Mouse (Mus musculus): Measurements from ENCODE around the gene Irf4.

Irf4 gene

DNA sequence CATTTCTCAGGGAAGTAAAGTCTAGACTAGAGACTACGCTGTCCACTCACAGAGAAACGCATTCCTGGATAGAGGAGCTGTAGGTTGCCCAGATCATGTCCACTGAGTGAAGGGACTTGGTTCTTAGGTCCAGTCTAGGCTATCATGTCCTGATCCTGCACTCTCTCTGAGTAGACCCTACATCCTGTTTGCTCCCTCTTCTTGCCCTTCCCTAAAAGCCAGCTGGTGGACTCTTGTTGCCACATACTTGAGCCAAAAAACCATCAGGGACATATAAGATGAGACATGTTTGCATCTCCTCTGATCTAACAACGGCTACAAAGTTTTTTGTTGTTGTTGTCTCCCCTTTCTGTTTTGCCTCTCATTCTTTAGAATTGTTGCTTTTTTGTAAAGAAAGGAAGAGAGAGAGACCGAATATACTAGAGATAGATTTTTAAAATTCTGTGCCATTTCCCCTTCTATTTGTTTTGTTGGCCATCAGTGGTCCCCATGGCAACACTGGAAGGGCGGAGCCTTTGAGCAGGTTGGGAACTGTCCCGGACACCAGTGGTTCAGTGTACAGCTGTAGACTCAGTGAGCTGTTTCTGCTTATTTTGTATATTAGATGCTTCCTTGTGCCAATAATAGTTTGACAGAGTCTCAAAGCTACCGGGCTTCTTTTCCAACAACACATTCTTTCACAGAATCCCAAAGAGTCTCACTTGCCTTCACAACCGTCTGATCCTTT, 15.2 kb downstream of the Irf4 start:
- DNase-seq: peak; percentile 83

DNA sequence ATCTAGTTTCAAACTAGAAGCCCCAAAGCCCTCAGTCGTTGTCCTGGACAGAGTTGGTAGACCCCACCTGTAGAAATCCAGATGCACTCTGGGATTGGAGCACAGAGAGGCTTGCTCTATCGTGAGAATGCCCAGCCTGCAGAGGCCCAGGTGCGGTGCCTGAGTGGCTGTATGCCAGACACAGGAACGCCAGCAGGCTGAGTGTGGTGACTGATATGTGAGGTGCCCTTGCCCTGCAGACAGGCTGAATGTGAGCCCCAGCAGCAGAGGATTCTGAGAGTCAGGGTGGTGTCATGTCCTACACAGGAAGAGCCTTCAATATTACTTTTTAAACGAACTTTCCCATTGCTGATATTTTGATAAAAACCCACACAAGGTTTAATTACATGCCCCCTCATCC, 16.9 kb downstream of the Irf4 start:
- no peak for DNase-seq

DNA sequence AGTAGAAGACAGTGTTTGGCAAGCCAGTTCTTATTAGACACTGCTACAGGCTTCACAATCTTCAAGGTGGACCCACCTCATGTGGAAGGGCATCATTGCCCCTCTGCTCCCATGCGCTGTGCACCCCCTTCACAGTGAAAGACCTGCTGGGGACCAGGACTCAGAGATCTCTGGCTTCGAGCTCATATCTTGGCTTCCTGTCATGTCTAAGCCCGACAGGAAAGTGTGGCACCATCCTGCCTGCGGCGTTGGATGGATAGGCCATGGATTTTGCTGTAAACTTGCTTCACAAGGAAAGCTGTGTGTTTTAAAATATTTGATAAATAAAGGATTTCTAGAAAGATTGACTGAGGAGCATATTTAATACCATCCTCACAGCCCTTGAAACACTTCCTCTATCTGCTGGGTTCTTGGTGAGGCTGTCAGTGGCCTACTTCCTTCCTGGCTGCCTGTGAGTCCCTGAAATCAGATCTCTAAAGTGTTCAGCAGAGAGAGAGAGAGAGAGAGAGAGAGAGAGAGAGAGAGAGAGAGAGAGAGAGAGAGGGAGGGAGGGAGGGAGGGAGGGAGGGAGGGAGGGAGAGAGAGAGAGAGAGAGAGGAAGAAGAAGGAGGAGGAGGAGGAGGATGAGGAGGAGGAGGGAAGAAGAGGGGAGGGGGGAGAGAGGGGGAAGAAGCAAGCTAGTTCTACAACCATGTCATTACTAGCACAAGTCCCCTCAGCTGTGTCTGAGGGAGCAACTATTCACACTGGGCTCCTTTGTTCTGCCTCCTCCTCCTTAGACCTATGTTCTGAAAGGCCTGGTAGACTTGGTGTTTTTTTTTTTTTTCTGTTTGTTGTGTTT, 17.8 kb downstream of the Irf4 start:
- DNase-seq: no peak

DNA sequence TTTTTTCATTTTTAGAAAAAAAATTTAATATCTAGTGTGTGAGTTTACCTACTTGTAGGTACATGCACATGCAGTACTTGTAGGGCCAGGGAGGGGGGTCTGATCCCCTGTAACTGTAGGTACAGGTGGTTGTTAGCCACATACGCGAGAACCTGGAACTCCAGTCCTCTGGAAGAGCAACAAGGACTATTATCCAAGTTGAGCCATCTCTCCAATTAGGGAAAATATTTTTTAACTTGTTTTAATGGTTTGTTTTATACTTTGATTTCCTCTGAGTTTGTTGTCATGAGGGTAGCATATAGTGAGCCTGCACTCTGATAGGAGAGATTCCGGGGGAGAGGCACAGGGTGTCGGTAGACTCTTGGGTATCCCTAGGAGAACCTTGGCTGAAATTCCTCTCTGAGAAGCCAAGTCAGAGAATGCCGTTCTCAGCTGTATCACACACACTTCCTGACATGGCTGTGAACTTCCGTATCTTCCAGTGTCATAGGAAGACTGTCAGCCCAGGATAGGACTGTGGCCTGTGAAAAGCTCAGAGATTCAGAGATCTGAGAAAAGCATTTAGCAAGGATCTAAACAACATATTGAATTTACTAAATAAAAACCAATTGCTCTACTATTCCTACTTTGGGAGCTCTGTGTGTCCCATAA, 18.6 kb downstream of the Irf4 start:
- DNase-seq: no peak

DNA sequence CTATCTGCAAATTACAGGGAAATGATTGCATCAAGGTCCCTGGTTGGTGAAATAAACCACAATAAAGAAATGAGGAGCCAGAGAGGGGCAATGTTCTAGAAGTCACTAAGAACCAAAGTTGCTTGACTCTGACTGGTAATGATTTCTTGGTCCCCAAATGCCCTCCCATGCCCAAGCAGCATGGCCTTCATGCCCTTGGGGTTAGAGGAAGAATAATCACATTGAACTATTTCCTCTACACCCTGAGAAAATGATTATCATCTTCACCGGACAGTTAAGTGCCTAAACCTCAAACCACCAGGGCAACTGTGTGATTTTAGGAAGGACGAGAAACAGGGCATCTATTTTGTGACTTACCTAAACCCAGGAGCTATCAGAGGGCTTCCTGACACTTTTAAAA, 27.0 kb downstream of the Irf4 start:
- DNase-seq: no peak

DNA sequence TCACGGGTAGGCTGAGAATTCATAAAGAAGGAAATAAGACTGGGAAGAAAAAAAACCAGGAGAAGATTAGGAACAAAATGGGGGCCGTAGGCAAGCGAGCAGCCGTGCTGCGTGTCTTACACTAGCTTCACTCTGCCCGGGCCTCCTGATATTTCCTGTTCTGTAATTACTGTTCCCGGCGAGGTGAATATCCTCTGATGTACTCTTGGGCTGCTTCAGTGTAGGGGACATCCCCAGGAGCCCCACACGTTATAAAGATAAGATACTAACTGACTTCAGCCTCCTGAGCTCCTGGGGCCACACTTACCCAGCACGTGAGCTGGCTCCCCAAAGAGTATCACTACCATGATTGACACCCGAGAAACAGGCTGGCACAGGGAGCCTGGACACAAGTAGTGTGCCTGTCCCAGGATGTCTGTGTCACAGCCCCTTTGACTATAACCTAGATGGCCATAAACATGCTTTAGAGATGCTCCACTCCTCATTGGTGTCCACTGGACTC, 28.7 kb downstream of the Irf4 start:
- DNase-seq: no peak

DNA sequence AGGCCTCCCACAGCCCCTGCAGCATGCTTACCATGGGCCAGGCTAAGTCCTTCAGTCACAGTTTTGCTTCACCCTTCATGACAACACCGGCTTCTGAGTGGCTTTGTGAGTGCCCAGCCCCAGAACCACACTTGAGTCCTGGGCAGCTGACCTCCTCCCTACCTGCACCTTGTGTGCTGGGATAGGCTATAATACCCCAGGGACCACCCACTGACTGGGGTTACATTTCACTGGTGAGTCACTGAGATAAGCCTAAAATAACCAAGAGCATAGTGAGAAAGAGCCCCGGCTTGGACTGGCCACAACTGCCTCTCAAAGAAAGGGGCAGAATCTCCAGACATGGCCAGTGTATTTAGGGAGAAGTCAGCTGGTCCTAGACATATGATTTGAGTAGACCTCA, 32.9 kb downstream of the Irf4 start:
- DNase-seq: no peak

DNA sequence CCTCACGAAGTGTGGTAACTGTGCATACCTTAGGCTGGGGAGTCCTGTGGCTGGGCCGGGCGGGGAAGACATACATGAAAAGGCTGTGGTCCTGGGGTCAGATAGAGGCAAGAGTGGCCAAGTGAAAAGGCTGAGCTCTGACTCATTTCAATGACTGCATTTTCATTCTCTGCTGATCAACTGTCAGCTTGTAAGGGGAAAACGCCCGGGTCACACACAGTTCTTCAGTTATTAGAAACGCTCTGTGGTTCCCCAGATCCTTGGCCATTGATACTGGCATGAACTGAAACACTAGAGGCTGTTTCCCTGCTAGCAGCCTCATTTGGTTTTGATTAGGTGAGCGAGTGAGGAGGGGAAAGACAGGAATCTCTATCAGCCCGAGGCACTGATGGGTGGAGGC, 33.4 kb downstream of the Irf4 start:
- no peak for DNase-seq

DNA sequence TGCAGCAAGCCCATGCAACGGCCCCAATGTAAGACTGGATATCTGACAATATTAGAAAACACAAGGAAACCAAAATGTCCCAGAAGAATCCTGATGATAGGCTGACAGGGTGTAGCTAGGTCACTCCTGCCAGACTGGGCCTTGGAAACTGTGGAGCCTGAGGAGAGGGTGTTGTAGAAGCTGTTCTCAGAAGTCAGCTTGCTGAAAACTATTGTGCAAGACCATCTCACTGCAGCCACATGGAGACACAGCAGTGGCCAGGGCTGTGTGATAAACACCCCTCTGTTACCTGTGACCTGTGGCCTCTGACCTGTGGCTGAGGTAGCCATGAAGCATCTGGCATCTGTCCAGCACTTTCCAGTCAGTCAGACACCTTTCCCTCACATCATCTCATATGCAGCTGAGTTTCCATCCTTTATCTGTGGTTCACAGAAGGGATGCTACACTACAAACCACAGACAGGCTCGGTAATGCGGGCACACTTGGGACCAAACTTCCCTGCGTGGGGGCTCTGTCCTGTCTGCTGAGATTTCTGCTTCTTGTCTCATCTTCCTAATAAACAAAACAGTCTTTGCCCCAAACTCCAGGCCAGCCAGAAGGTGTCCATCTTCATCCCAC, 36.5 kb downstream of the Irf4 start:
- DNase-seq: peak; percentile 26

DNA sequence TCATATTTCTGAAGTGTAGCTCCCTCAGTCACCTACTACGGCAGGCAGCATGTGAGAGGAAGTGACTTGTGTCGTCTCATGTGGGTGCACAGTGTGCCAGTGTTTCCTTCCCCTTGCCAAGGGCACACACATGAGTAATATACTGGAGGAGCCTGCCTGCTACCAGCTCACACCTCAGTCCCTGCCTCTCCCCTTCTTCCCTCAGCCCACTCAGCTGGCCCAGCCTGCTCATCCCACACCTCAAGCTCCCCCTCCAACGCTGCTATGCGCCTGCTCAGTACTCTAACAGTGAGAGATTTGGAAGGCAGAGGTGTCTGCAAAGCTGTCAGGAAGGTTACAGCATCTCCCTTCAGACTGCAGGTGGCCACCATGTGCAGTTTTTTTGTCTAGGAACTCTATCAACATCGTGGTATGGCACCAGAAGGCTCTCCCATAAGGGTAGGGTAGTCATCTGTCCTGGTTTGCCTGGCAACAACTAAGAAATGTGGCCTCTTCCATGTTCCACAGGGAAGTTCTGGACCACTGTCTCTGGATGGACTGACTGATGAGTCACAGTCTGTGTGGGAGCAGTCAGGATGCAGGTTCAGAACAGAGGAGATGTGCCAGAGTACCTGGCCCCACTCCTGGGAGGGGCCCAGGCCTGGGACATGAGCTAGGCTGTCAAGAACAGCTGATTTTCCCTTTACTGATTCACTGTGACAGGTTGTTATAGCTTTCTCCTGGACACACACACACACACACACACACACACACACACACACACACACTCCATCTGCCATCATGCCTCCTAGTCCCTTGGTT, 37.4 kb downstream of the Irf4 start:
- DNase-seq: peak; percentile 38

DNA sequence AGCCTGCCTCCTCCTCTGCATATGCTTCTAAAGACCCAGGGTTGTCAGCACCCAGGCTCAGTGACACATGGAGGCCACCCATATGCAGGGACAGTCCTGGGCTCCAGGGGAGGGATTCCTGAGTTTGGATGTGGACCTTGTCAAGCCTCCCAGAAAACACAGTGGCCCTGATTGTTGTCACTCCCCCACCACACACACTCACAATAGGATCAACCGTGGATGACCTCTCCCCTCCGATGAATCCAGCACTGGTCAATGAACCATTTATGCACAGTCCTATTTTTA, 38.0 kb downstream of the Irf4 start:
- DNase-seq: no peak

DNA sequence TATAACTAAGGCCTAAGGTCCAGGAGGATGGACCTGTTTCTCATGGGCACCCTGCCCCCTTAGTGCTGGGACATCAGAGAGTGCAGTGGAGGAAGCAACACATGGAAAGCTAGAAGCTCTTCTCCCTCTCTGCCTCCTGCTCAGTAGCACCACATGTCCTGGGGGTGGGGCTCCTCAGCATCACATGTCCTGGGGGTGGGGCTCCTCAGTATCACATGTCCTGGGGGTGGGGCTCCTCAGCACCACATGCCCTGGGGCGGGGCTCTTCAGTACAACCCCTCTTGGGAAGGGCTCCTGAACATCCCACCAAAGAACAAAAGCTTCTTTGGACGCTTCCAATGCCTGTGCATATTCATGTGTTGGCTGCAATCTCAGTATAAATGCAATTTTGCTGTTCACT, 38.5 kb downstream of the Irf4 start:
- no peak for DNase-seq

DNA sequence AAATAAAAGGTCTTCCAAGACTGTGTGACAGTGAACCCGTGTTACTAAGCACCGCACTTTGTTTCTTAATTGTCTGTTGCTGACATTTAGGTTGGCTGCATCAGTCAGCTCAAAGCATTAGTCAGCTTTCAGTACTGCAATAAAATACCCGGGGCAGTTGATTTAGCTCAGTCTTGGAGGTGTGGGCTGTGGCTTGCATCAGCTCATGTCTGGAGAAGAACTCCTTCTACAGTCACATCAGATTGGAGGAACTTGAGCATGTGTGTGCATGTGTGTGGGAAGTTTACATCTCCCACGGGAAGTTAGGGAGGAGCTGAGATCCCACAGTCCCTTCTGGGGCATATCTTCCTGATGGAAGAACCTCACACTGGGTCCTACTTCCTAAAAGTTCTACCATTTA, 38.9 kb downstream of the Irf4 start:
- no peak for DNase-seq

DNA sequence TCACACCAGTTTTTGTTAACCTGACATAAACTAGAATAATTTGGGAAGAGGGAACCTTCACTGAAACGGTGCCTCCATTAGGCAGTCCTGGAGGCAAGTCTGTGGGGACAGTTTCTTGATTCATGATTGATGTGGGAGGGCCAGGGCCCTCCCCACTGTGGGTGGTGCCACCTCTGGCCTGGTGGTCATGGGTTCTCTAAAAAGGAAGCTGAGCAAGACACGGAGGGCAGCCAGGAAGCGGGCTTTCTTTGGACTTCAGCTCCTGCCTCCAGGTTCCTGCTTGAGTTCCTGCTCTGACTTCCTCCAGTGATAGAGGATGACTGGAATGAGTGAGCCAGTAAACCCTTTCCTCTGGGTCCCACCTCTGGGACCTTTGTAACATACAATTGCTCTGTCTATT, 39.4 kb downstream of the Irf4 start:
- no peak for DNase-seq

DNA sequence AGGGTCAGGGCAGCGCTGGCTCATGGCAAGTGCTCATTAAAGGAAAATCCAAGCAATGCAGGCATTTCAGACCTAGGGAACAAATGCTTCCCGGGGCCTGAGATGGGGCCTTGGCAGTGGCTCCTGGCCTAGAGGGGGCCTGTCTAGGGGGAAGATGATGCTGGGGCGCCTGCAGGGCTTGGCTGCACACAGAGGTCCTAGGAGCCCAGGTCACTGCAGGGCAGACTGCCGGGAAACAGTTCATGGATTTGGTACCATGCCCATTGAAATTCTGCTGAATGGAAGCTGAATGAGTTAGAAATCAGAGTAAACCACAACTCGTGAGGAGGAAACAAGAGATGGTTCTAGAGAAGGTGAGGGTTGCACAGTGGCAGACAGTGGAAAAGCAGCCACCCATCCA, 41.0 kb downstream of the Irf4 start:
- no peak for DNase-seq

DNA sequence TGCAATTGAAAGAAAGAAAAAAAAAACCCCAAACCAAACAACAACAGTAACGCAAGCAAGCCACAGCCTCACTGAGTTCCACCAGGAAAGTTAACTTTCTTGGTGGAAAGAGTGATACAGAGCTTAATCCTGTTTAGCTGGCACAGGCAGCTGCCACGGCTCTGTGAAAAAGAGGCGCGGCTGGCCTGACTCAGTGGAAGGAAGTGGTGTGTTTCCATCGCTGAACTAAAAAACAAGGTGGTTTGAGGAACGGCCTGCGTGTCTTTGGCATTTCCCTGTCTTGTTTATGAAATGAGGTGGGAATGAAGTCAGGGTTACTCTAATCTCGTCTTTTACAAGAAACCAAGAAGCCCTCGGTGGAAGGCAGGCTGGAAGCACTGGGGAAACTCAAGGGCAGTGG, 43.3 kb downstream of the Irf4 start:
- peak; percentile 21 for DNase-seq

DNA sequence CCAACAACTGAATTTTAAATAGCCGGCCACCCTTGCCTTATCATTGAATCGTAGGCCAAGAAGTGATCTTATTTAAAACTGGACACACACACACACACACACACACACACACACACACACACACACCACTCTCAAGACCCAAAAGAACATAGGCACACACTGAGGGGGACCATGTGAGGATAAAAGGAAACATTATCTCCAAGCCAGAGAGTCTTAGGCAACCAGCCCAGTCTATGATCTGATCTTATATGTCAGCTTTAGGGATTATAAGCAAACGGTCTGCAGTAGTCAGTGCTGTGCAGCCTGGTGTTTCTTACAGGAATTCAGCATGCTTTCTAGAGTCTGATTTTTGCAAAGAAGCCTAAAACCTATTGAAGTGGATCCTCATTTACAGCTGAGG, 43.7 kb downstream of the Irf4 start:
- no peak for DNase-seq

DNA sequence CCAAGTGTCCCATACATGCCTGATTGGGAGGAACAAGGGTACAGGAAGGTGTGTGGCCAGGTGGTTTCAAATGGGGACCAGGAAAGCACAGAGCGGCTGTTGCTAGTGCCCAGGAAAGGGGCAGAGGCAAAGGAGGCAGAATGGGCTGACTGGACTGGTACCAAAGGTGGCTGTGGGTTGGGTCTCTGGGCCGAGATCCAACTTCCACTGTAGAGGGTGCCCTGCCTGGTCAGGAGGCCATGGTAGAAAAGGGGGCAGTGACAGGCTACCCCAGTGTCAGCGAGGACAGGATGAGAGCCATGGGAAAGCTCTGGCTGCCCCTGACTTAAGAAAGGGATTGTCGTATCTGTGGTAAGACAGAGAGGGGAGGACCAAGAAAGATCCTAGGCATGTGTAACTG, 44.2 kb downstream of the Irf4 start:
- no peak for DNase-seq

DNA sequence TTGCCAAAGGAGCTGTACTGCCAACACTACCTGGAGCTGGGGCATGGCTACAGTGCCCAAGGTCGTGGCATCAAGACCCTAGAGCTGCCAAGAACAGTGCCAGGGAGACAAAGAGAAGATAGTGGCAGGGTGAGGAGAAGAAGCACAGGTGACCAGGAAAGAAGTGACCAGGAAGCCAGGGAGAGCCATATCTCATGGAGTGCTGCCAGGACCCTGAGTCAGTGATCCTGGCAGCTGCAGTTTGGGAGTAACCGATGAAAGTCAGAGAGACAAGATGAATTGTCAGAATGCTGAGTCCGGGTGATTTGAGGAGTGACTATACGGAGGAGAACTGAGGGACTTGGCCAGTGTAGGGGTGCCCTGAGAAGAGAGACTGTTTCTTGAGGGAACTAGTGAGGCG, 44.6 kb downstream of the Irf4 start:
- DNase-seq: no peak

DNA sequence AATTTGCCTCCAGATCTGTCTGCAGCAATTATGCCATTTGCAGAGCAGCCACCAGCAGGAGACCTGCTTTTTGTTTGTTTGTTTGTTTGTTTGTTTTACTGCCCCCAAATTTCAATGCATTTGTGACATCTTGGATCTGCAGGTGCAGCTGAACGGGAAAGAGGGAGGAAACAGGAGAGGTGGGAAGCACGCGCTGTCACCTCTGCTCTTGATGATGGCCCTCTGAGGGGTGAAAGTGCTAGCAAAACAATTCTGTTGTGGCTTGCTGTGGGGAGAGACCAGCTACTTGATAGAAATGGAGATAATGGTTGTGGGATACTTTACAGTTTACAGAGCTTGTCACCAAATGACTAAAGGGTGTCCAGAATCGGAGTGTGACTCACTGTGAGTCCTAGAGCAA, 46.9 kb downstream of the Irf4 start:
- no peak for DNase-seq

DNA sequence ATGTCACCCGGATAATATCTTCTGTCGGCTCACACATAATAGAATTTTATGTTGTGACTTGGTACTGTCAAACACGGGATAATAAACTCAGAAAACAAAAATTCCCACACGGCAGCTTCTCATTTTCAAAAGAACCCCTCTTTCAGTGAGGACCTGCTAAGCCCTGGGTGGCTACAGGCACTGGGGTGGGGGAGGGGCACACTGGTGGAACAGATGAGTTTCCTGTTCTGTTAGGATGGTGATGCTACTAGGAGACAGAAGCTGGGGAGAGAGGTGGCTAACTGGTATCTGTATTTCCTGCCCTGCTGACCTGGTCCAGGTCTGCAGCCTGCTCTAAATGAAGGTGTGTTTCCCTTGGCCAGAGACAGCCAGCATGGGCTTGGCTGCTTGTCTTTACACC, 52.9 kb downstream of the Irf4 start:
- no peak for DNase-seq

DNA sequence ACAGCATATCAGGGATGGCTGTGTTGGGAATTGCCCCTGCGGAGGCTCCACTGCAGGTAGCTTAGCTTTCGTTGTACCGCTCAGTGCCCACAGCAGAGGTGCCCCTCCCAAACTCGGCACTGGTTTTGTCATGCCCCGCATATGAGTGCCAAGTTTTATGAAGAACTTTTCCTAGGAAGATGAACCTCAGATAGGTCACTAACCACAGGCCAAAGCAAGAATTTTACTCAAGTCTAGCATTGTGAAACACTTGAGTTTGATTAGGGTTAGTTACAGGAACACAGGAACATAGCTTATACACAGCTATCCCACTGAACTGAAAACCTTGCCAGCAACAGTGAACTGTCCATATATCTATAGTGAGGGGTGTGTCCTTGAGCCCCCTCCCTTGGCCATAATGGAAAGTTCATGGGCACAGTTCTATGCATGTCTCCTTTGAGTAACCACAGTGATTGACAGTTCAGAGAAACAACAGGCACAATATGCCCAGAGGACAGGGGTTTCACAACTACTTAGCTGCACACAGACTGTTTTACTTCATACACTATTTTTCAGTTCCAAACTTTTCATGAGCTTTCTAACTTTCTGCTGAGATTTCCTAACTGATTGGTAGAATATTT, 53.4 kb downstream of the Irf4 start:
- no peak for DNase-seq
